Mouse (Mus musculus): ENCODE measurements around the gene Hsdl1.

Gene Hsdl1

DNA sequence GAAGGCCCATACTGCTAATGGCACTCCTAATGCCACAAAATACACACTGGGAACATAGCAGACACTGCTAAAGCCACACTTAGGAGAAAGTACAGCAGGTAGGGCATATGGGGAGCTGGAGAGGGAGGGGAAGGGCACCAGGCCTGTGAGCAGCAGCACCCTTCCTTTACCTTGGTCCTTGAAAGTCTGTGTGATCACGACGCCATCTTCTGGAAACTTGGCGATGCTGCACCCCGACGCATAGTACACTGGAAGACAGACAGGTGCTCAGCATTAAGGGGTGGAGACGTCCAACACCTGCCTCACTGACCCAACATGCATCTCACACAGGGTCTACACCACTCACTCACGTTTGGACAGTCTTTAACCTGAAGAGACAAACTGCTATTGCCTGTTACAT is 54.9 kb downstream of the Hsdl1 start:
- DNase-seq = no peak

DNA sequence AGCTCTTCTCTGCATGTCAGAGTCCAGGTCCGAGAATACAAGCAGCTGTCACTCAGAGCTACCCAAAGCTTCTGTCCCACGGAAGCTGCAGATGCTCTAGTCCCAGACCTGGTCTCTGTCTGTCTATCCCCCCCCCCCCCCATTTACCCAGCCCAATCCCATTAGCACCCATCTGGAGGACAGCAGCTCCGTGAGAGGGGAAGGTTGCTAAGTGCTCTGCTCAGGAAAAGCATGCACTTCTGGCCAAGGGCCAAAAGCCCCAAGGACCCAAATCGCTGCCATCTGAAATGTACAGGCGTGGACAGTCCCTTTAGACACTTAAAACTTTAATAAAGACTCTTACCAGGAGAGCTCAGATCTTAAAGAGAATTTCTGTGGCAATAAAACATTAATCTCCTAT is 58.3 kb downstream of the Hsdl1 start:
- DNase-seq = no peak

- no peak for DNase-seq
Measured at GRCm38 (mm10) chr8:119515767-119516166, 59.2 kb downstream of the Hsdl1 start.

GRCm38 (mm10) chr8:119514940-119515339 is 60.0 kb downstream of the Hsdl1 start:
- DNase-seq = no peak

GRCm38 (mm10) chr8:119513405-119513804 is 61.6 kb downstream of the Hsdl1 start:
- peak; percentile 68 for DNase-seq

All from cerebellum, adult 9-10 months (tissue).